Mouse (Mus musculus) activated CD4-positive, CD25-positive, alpha-beta regulatory T cell (primary cell): ENCODE measurements around the gene Gm7075. TPM values are rescaled to one million over a fixed set of nuclear protein-coding genes. Genes with fewer than 3 reads are reported as not detected.

Experiments used
- polyA plus RNA-seq, 2 experiments: library from polyadenylated mRNA; unstranded; fragments of 100-300 nt; shearing (Covaris generic); gene quantifications; one replicate each; pipeline ENCODE4 v1.2.1; 2017

Gene Gm7075
- polyA plus RNA-seq, result not detected

DNA sequence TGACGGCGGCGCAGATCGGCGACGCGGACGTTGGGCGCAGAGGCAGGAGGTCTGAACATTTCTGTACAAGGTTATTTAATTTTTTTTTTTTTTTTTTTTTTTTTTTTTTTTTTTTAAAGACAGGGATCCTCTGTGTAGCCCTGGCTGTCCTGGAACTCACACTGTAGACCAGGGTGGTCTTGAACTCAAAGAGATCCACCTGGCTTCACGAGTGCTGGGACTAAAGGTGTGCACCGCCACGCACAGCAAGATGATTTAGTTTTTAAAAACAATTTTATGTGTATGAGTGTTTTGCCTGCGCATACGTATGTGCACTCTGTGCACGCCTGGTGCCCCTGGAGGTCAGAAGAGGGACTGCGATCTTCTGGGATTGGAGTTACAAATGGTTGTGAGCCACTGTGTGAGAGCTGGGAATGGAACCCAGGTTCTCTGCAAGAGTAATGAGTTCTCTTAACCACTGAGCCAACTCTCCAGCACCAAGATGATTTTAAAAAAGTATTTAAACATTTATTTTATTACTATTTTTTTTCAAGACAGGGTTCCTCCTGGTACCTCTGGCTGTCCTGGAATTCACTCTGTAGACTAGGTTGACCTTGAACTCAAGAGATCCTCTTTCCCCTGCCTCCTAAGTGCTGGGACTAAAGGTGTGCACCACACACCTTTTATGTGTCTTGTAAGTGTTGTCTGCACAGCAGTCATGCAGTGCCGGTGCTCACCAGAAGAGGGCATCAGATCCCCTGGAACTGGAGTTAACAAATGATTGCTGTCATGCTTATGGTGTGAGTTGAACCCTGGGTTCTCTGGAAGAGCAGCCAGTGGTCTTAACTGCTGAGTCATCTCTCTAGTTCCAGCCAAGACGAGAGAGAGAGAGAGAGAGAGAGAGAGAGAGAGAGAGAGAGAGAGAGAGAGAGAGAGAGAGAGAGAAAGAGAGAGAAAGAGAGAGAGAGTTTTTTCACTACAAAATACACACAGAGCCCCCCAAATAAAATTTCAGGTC is at the start of gene Gm7075:
TSS of gene Gm7075 (minus strand) at position 51 of the 997 bp plus-strand sequence.

DNA sequence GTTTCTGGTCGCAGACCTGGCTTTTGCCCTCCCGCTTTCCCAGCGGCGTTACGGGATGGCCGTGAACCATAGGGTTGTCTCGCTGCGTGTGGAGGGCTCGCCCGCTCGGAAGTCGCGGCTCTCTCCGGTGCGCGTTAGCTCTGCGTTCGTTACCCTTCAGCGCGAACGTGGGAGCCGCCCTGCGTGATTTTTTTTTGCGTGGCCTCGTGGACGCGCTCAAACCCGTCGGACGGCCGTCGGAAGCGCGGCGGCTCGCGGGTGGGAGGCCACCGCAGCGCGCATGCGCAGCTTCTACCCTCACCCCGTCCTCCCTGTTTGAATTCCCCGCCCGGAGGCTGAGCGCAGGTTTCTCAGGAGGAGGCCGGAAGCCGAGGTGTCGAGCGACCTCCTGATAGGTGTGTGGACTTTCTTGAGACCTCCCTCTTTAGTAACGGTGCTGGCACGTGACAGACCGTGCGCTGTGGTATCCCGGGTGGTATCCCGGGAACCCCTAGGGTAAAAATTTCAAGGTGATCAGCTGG is 8.3 kb upstream of the Gm7075 start, which contains the start of gene Ctnna3:
TSS of gene Ctnna3 (plus strand) at position 314 of the 521 bp plus-strand sequence.

DNA sequence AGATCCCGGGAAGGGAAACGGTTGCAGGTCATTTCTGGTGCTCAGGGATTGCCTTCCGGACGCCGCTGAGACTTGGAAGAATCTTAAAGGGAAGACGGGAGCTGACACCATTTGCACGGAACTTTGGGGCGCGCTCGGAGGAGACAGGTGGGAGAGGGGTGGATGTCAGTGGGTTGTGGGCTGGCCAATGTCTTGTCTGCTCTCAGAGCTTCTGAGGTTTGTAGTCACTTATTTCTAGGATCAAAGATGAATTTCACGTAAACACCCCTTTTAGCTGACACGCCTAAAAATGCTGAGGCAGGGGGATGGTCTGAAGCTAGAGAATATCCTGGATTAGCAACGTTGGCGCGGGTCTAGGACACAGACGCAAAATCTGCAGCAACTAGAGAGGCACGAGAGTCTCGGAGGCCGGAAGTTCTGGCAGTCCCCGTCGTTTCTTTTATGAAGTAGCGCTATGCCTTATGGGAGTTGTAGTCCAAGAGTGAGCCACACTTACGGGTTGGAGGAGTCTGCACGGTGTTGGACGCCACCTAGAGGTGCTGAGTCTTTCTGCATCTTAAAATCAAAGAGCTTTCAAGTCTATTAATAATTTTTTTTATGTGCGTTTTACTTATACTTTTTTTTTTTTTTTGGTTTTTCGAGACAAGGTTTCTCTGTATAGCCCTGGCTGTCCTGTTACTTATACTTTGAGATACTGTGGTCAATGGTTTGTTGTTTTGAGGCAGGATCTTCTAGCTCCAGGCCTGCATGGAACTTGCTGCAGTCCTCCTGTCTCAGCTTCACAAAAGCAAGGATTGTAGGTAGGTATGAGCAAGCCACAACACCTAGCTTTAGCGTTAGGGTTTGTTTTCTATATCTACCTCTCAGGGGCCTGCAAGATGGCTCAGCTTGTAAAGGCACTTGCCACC is 39.0 kb downstream of the Gm7075 start, which contains the start of gene Dnajc12:
TSS of gene Dnajc12 (plus strand) at position 72 of the 908 bp plus-strand sequence.

DNA sequence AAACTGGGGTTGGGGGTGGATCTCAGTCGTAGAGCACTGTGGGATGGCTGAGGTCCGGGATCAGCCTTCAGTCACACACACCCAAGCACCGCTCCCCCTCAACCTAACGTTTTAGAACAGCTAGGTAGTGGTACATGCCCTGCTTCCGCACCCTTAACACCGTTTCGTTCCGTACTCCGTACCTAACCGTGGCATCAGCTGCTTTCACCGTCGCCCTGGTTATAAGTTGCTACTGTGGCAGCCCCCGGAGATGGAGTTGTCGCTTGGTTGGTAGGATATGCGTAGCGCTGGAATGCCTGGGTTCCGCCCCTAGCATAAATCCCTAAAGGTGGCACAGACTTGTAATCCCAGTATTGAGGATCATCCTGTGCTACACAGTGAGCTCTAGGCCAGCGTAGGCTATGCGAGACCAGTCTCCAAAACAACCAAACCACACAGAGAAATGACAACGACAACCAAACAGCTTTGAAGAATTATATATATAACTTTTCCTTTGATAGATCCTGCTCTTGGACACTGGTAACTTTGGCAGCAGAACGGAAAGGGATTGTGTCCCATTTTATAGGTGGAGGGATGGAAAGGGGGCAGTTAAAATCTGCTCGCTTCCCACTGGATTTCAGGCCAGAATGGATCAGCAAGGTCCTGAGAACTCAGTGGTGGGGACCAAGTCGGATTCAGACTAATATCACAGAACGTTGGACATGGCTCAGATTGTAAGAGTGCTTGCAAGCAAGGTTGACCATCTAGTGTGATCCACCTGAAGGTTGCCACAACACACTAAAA is 39.9 kb downstream of the Gm7075 start, which contains the start of gene Sirt1:
TSS of gene Sirt1 (minus strand) at position 207 of the 783 bp plus-strand sequence.

Other genes with a start within 250 kb of the Gm7075 start
- under 1 TPM in 1 of 2 experiments, not detected in 1; 0.60 TPM for gene Mypn, start 217.8 kb downstream of the Gm7075 start, polyA plus RNA-seq
- gene Herc4, start 178.0 kb downstream of the Gm7075 start, polyA plus RNA-seq, result 100 to 1,000 TPM; 115 to 152 TPM
- 10 to 100 TPM; 18.8 to 22.7 TPM for gene Sirt1, start 40.1 kb downstream of the Gm7075 start, polyA plus RNA-seq
- 1 to 10 TPM; 3.4 to 4.3 TPM for gene Dnajc12, start 39.3 kb downstream of the Gm7075 start, polyA plus RNA-seq
- under 1 TPM in 1 of 2 experiments, not detected in 1; 0.16 TPM for gene Ctnna3, start 8.3 kb upstream of the Gm7075 start, polyA plus RNA-seq